Mouse (Mus musculus) lung, adult 18-20 months (tissue): Measurements from ENCODE around the gene Skint8.
"Not testable (repeated sequence)": the region's sequence is repeated elsewhere in the genome, so short reads cannot be mapped to it uniquely, and the experiment has no call there.

Source experiments
- DNase-seq, 2 experiments: peaks; one replicate each; pipeline ENCODE4 v3.0.0; 2022; ENCODE audit warnings: mixed read lengths in 2 of 2

Gene Skint8

GRCm38 (mm10) chr4:111919092-111919491, at the start of gene Skint8:
Gene Skint8, plus strand, starts transcription at chr4:111919392.
- DNase-seq, result no peak

GRCm38 (mm10) chr4:111880112-111880875, 38.9 kb upstream of the Skint8 start:
- no peak for DNase-seq

DNA sequence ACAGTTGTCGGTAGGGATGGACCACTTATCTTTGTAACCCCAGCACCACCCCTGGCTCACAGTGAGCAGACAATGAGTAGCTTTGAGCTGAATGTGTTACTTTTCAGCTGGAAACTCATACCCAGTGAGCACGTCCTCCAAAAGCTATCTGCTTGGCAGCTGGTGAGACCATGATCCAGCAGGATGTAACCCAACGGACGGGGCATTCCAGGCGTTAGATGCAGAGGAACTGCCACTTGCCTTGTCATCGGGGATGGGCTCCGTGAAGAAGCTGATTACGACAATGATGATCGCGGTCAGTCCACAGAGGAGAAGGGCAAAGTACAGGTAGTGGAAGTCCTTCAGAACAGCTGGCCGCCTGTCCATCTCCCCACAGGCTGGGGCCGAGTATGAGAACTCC, 35.6 kb upstream of the Skint8 start:
- no peak for DNase-seq

GRCm38 (mm10) chr4:111886018-111886417, 33.2 kb upstream of the Skint8 start:
- DNase-seq, result peak; percentile 49 to 56

- DNase-seq, result peak; percentile 66 to 71
Measured at GRCm38 (mm10) chr4:111886607-111887006, 32.6 kb upstream of the Skint8 start.

DNA sequence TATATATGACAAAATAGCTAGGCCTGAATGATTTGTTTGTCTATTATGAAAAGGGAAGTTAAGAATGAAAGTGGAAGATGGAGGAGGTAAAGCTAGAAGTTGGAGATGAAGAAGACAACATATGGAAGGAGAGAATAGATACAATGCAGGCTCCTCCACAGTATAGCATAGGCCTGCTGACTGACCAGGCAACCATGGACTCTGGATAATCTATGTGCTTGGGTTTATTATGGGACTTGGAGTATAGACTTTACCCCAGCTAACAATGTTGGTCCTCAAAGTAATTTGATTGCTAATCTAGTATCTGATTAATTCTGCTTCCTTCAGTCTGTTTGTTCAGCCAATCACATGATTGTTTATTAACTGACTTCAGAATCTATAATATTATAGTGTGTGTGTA, 27.1 kb upstream of the Skint8 start:
- DNase-seq, result no peak

DNA sequence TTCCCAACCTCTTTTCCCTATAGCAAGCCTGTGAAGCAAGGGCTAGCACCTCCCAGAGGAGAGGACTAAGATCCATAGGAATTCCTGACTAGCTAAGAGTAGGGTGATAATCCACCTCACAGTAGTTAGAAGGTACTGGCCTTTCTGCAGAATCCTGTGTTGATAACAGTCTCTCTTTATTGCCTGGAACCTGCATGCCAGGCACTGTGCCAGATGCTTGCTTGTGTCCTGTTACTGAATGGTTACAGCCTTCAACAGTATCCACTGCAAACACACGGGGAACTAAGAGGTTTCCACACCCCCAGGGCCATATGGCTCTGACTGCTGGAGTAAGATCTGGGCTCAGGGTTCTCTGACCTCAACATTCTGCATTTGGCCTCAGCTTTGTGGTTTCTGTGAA, 21.4 kb upstream of the Skint8 start:
- no peak for DNase-seq

DNA sequence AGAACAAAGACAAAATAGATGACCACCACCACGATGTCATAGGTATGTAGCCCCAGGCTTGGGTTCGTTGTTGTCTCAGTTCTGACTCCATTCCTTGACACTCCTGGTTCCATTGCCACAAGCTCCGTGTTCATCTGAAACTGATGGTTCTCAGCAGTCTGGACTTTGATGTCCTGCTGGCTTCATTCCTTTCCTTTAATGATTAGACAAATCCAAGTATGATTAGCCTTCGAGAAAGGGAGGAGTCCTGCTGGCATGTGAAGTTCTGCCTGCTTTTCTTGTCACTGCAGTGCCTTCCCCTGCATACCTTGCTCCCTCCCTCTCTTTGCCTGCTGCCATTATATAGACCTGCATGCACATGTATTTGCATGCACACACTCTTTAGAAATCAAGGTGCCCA, 20.6 kb upstream of the Skint8 start:
- no peak for DNase-seq

- DNase-seq, result not testable (repeated sequence)
Measured at GRCm38 (mm10) chr4:111900491-111900890, 18.7 kb upstream of the Skint8 start.

- DNase-seq, result peak in 1 of 2 experiments; percentile 16
Measured at GRCm38 (mm10) chr4:111901473-111901872, 17.7 kb upstream of the Skint8 start.

DNA sequence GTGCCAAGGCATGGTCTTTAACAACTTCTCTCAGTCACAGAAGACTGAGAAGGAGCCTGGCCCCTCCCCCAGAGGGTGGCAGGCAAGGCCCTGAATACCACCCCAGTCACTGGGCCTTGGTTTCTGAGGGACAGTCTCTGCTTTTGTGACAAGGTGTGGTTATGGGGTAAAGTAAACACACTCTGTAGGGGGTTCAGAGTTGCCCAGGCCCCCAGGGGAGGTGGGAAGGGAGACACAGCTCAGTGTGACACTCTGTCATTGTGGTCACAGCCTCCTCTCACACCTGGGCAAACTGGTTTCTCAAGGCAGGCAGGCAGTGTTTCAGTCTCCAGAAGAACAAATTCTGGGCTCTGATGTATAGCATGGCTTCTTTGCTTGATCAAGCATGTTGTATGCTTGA, 16.4 kb upstream of the Skint8 start, which contains the start of gene Slc5a9:
TSS of gene Slc5a9 (minus strand) at position 144 of the 400 bp plus-strand sequence.
- peak in 1 of 2 experiments; percentile 13 for DNase-seq

- DNase-seq, result peak in 1 of 2 experiments; percentile 6
Measured at GRCm38 (mm10) chr4:111907926-111908325, 11.3 kb upstream of the Skint8 start.

GRCm38 (mm10) chr4:111961309-111961708, 42.1 kb downstream of the Skint8 start:
- DNase-seq, result no peak

GRCm38 (mm10) chr4:111963241-111963640, 44.0 kb downstream of the Skint8 start:
- DNase-seq, result not testable (repeated sequence)

DNA sequence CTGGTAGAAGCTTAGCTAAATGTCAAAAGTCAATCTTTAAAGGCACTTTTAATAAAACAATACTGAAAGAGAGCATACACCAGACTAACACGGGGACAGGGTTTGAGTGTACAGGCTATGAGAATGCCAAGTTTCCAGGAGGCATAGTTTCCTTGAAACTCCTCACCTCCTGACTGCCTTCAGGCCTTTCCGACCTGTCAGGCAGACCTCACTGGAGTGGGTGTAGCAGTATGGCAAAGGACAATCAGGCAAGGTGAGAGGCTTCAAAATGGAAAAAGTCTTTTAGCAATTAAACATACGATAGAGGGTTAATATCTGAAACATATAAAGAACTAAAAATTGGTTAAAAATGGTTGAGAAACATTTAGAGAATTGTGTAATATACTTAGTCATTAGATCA, 44.5 kb downstream of the Skint8 start:
- DNase-seq, result no peak

- no peak for DNase-seq
Measured at GRCm38 (mm10) chr4:111972623-111973022, 53.4 kb downstream of the Skint8 start, which contains the start of gene Skint7. Gene Skint7, plus strand, starts transcription at chr4:111972923.
